Mouse (Mus musculus) c-Kit-positive CD71-positive TER-119-positive erythroid progenitor cells, embryonic 14.5 days (primary cell): ENCODE measurements around the gene A830031A19Rik.

Source experiments
- DNase-seq: peaks from one replicate; pipeline ENCODE4 v3.0.0-alpha.2; 2013; ENCODE audit warnings: low spot score

A830031A19Rik gene

GRCm38 (mm10) chr11:24008976-24009375 is 65.9 kb downstream of the A830031A19Rik start:
- DNase-seq: no peak

GRCm38 (mm10) chr11:24008244-24008643 is 66.6 kb downstream of the A830031A19Rik start:
- no peak for DNase-seq

- DNase-seq: no peak
These were observed 69.3 kb downstream of the A830031A19Rik start for GRCm38 (mm10) chr11:24005445-24006156.

GRCm38 (mm10) chr11:24000675-24001074 is 74.2 kb downstream of the A830031A19Rik start:
- no peak for DNase-seq
